13 mouse cellular contexts compared by ENCODE assay signal in genomic region chr4:140461317-140461716, GRCm38 (mm10).
DNase-seq lines count a peak whose midpoint lies in the region; ATAC-seq and TF ChIP-seq lines count a peak whose summit lies in the region.
"Had no signal": no experiment of that assay in that cellular context is flagged by ENCODE, and none has a peak within 500 bp of the region (broad histone marks: within the 10 kb centered on the region; RNA-seq: fewer than 3 reads in every experiment).

No protein-coding gene starts in this region.

- H3K9ac ChIP-seq in intestine, postnatal 0 days (ENCODE audit: low read depth, low read length) = no peak overlapping the region
- H3K9ac ChIP-seq: kidney, embryonic 15.5 days had no signal

- TF ChIP-seq CTCF in olfactory bulb, adult 2 months (IDR thresholded peaks at IDR 0.05; ENCODE audit: insufficient read depth, low read depth, low read length) = no peak
- no peak for TF ChIP-seq CTCF in intestine, postnatal 0 days (IDR thresholded peaks at IDR 0.05; ENCODE audit: low read depth)

- no peak for ATAC-seq in intestine, postnatal 0 days

- no peaks in the 10 kb centered on the region for H3K27me3 ChIP-seq in intestine, postnatal 0 days (replicated peaks; ENCODE audit: control insufficient read depth, insufficient read depth, low read length)

- H3K27ac ChIP-seq in olfactory bulb, adult 2 months (ENCODE audit: insufficient read depth, low read depth, low read length) = peak overlapping the region; percentile 97
- no peak overlapping the region for H3K27ac ChIP-seq in intestine, postnatal 0 days (ENCODE audit: low read depth, low read length)
- H3K27ac ChIP-seq: forebrain, embryonic 10.5 days; heart, adult 2 months; kidney, embryonic 15.5 days; stomach, postnatal 0 days had no signal

- DNase-seq in brain, adult 2 months (ENCODE audit: low read depth, low spot score) = peak; percentile 85
- DNase-seq in frontal cortex, postnatal 10 days (ENCODE audit: low spot score in 2 of 2) = peak; percentile 75 to 79
- peak; percentile 34 to 48 for DNase-seq in layer of hippocampus, postnatal 25 days (ENCODE audit: extremely low spot score in 1 of 2, low spot score in 1 of 2)
- no peak for DNase-seq in heart, postnatal 10 days
- DNase-seq in lung, postnatal 10 days = no peak
- DNase-seq: cerebellum, adult 8-10 months; heart, adult 2 months; lung, adult 2 months had no signal

- intact Hi-C loops in heart, postnatal 10 days (cut with DNase I) = no loop called here

- 26% methylated on average over 16 of the region's 16 CpGs for WGBS in olfactory bulb, adult 2 months
- 86% methylated on average over 15 of the region's 16 CpGs for WGBS in intestine, postnatal 0 days

- H3K4me2 ChIP-seq in intestine, postnatal 0 days (replicated peaks; ENCODE audit: low read depth) = no peak overlapping the region
- H3K4me2 ChIP-seq: kidney, embryonic 15.5 days had no signal

- no peaks in the 10 kb centered on the region for H3K9me3 ChIP-seq in intestine, postnatal 0 days (ENCODE audit: control insufficient read depth)
- H3K9me3 ChIP-seq: forebrain, embryonic 10.5 days; kidney, embryonic 15.5 days had no signal

- no peak overlapping the region for H3K4me3 ChIP-seq in olfactory bulb, adult 2 months (ENCODE audit: insufficient read depth, low read depth, low read length)
- H3K4me3 ChIP-seq in intestine, postnatal 0 days (ENCODE audit: low read depth, low read length) = no peak overlapping the region
- H3K4me3 ChIP-seq: forebrain, embryonic 10.5 days; heart, adult 2 months; kidney, embryonic 15.5 days had no signal

- H3K4me1 ChIP-seq in olfactory bulb, adult 2 months (ENCODE audit: control insufficient read depth, insufficient read depth, low read length) = peaks cover 62% of the 10 kb centered on the region
- H3K4me1 ChIP-seq in intestine, postnatal 0 days (replicated peaks; ENCODE audit: control insufficient read depth, insufficient read depth, low read length) = no peaks in the 10 kb centered on the region
- H3K4me1 ChIP-seq: kidney, embryonic 15.5 days had no signal

- no peak for TF ChIP-seq POLR2A in olfactory bulb, adult 2 months (IDR thresholded peaks at IDR 0.05; ENCODE audit: insufficient read depth, low read depth, low read length)

- H3K36me3 ChIP-seq in intestine, postnatal 0 days (ENCODE audit: control insufficient read depth, insufficient read depth) = no peaks in the 10 kb centered on the region
- H3K36me3 ChIP-seq: forebrain, embryonic 10.5 days; kidney, embryonic 15.5 days had no signal

Comparison
In these comparisons a context has a peak if more than half of its experiments do, and no peak if none do; other contexts are left out.
1. DNase-seq: peak in brain, adult 2 months (single experiment), frontal cortex, postnatal 10 days (2 of 2) and layer of hippocampus, postnatal 25 days (2 of 2); none in heart, postnatal 10 days (0 of 2) and lung, postnatal 10 days (single experiment).